Mouse (Mus musculus) forebrain, embryonic 15.5 days (tissue): ENCODE measurements around the gene Hsd3b6. TPM values are rescaled to one million over a fixed set of nuclear protein-coding genes. Genes with fewer than 3 reads are reported as not detected.
"Not testable (repeated sequence)": the region's sequence is repeated elsewhere in the genome, so short reads cannot be mapped to it uniquely, and the experiment has no call there.

Source experiments
- ATAC-seq: fragments of 200-750 bp; cut with Nextera tagmentation; replicated peaks from 2 replicates; pipeline ENCODE4 v1.8.0; 2017; ENCODE audit warnings: mild to moderate bottlenecking, moderate TSS enrichment, moderate library complexity
- H3K27ac ChIP-seq: fragments of 300-500 bp; sonication (generic); replicated peaks from 2 replicates; pipeline ENCODE4 v1.5.1; 2015; ENCODE audit warnings: mild to moderate bottlenecking, inconsistent platforms
- H3K27me3 ChIP-seq: fragments of 300-500 bp; sonication (generic); 2 replicates; pipeline ENCODE4 v1.6.1; 2015; ENCODE audit warnings: inconsistent platforms
- H3K36me3 ChIP-seq: fragments of 300-500 bp; sonication (generic); 2 replicates; pipeline ENCODE4 v1.6.1; 2015; ENCODE audit warnings: mild to moderate bottlenecking, inconsistent platforms
- H3K4me1 ChIP-seq: fragments of 300-500 bp; sonication (generic); 2 replicates; pipeline ENCODE4 v1.6.1; 2015; ENCODE audit warnings: inconsistent platforms
- H3K4me2 ChIP-seq: fragments of 300-500 bp; sonication (generic); replicated peaks from 2 replicates; pipeline ENCODE4 v1.6.1; 2015; ENCODE audit warnings: mild to moderate bottlenecking, inconsistent platforms
- H3K4me3 ChIP-seq: fragments of 300-500 bp; sonication (generic); 2 replicates; pipeline ENCODE4 v1.5.1; 2015; ENCODE audit warnings: mild to moderate bottlenecking, inconsistent platforms
- H3K9ac ChIP-seq: fragments of 300-500 bp; sonication (generic); replicated peaks from 2 replicates; pipeline ENCODE4 v1.6.1; 2015; ENCODE audit warnings: mild to moderate bottlenecking, inconsistent platforms
- H3K9me3 ChIP-seq: fragments of 300-500 bp; sonication (generic); 2 replicates; pipeline ENCODE4 v1.6.1; 2016; ENCODE audit warnings: inconsistent platforms
- WGBS: fragments of 180-500 bp; shearing (Covaris S2); methylation state at CpG from one replicate; pipeline ENCODE4 v1.1.7; 2015; ENCODE audit warnings: mixed read lengths; 5-methylcytosine and 5-hydroxymethylcytosine counted together
- polyA plus RNA-seq: library from polyadenylated mRNA; unstranded; fragments of >200 nt; fragmentation: Nextera tagmentation; extraction: Ambion mirVana; gene quantifications from 2 replicates; pipeline ENCODE4 v1.2.1, GENCODE M21; 2015

Hsd3b6 gene
- polyA plus RNA-seq, 1 experiment from 2014 or later = 0.37 TPM

DNA sequence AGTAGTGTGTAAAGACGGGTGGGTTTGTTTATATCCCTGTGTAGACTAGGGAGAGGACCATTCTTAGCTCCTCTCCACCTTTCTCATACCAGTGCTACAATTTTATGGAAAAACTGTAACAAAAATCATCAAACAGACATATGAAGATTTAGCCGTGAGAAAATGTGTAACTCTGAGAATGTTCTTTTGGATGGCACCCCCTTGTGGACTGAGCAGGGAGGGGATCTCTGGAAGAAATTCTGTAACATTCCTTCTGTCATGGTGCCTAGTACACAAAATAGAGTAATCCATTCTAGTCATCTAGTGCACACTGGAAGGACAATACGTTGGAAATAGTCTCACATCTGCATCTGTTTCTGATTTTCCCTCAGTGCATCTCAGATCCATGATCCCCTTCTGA is 9.2 kb downstream of the Hsd3b6 start:
- not testable (repeated sequence) for H3K27ac ChIP-seq, H3K9me3 ChIP-seq, H3K27me3 ChIP-seq, H3K9ac ChIP-seq, H3K36me3 ChIP-seq, H3K4me3 ChIP-seq, H3K4me2 ChIP-seq, ATAC-seq, H3K4me1 ChIP-seq
- 50% methylated on average over 3 of the region's 3 CpGs for WGBS

DNA sequence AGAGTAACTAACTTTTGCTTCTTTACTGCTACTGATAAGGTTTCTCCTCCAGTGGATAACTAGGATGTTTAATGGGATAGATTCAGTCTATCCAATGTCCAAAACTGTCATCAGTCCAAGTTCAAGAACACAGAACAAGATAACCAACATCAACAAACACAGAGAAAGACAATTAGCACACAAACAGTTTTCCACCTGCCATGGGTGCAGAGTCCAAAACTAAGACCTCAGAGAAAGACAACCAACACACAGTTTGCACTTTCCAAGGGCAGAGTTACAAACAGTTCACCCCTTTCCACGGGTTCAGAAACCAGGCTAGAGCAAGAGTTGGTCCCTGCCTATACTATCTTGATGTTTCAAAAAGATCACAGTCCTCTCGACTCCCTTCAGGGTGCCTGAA is 27.7 kb downstream of the Hsd3b6 start:
- H3K9ac ChIP-seq = no peak overlapping the region
- no peak overlapping the region for H3K27ac ChIP-seq
- H3K27me3 ChIP-seq = no peaks in the 10 kb centered on the region
- H3K9me3 ChIP-seq = no peaks in the 10 kb centered on the region
- no peak overlapping the region for H3K4me3 ChIP-seq
- no peak overlapping the region for H3K4me2 ChIP-seq
- H3K4me1 ChIP-seq = no peaks in the 10 kb centered on the region
- H3K36me3 ChIP-seq = no peaks in the 10 kb centered on the region
- no peak for ATAC-seq
- WGBS = 72% methylated on average over 2 of the region's 2 CpGs

DNA sequence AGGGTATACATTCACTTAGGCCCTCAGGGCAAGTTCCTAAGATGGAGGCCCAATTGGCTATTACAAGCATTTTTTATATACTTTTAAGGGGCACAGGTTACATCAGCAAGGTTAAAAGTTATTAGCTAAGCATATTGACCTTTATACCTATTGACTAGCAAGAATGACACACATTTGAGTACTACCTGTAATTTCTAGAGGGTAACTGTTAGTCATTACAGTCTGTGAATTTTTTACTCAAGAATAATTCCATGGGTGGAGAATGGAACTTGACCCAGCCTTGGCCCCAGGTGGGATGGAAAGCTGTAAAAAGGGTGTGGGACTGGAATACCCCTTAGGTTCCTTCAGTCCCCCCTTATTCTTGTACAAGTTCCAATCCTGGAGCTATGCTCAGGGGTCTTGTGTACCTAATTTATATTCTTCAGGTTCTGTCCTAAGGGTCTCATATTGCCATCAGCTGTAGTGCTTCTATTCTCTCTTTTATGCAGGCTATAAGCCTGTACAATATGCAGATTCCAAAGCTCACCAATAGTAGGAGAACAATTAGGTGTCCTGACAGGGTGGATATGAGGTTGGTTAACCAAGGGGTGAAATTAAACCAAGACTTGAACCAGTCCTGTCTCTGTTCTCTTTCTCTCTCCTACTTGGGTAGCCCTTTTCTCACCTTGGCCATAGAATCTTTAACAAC is 31.9 kb downstream of the Hsd3b6 start:
- Histone ChIP-seq H3K27me3 (no peaks in the 10 kb centered on the region), H3K27ac (no peak overlapping the region), H3K36me3 (no peaks in the 10 kb centered on the region), H3K4me3 (no peak overlapping the region), H3K9me3 (no peaks in the 10 kb centered on the region), H3K4me2 (no peak overlapping the region), H3K4me1 (no peaks in the 10 kb centered on the region), H3K9ac (no peak overlapping the region)
- no peak for ATAC-seq

DNA sequence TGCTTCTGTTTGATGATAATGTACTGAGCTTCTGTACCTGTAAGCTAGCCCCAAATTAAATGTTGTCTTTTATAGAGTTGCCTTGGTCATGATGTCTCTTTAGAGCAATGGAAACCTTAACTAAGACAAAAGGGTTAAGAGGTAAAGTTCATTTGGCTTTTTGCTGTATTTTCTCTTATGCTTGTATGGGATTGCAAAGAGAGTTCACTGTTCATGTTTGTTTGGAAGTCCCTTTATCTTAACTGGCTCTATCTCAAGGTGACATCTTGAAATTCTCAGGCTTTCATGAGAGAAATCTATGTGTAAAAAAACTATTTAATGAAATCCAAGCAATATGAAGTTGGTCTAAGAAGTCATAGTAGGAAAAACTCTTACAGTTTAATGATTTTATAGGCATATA is 33.3 kb downstream of the Hsd3b6 start:
- Histone ChIP-seq H3K9me3 (no peaks in the 10 kb centered on the region), H3K9ac (no peak overlapping the region), H3K27me3 (no peaks in the 10 kb centered on the region), H3K4me2 (no peak overlapping the region), H3K4me3 (no peak overlapping the region), H3K36me3 (no peaks in the 10 kb centered on the region), H3K4me1 (no peaks in the 10 kb centered on the region), H3K27ac (no peak overlapping the region)
- ATAC-seq = no peak

DNA sequence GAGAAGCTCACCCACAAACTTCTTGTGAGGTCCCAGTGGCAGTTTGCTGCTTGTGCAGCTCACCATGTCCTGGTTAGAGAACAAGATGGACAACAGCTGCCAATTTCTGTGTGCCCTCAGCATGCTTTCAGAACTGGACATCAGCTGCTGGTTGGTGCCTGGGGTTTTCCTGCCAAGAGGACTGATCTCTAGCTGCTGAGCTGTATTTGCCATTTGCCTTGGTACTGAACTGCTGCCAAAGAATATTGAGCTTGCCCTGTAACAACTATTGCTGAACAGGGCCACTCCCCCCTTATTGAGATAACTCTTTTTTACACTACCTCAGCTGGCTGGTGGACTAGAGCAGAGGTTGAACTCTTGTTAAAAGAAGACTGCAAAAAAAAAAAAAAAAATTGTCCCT is 50.1 kb downstream of the Hsd3b6 start:
- Histone ChIP-seq H3K9ac (no peak overlapping the region), H3K27me3 (no peaks in the 10 kb centered on the region), H3K4me3 (no peak overlapping the region), H3K4me2 (no peak overlapping the region), H3K36me3 (no peaks in the 10 kb centered on the region), H3K27ac (no peak overlapping the region), H3K9me3 (no peaks in the 10 kb centered on the region), H3K4me1 (no peaks in the 10 kb centered on the region)
- no peak for ATAC-seq

DNA sequence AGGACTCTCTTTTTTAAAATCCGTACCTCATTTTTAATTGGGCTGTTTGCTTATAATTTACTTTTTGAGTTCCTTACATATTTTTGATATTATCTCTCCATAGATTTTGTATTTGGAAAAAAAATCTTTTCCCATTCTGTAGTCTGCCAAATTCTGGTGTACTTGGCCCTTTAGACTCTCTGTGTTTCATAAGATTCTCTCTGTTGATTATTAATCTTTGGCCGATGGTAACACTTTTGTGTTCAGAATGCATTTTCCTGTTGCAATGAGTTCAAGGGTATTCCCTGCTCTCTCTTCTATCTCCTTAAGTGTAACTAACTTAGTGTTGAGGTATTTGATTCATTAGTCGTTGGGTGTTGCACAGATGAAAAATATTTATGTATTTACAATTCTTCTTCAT is 57.4 kb downstream of the Hsd3b6 start:
- Histone ChIP-seq H3K27ac (no peak overlapping the region), H3K4me2 (no peak overlapping the region), H3K9me3 (no peaks in the 10 kb centered on the region), H3K4me1 (no peaks in the 10 kb centered on the region), H3K9ac (no peak overlapping the region), H3K36me3 (no peaks in the 10 kb centered on the region), H3K27me3 (no peaks in the 10 kb centered on the region), H3K4me3 (no peak overlapping the region)
- no peak for ATAC-seq
- 89% methylated on average over 3 of the region's 3 CpGs for WGBS

Other genes with a start within 250 kb of the Hsd3b6 start
- not detected in 2 replicates for gene Gm10681, start 225.6 kb downstream of the Hsd3b6 start, polyA plus RNA-seq
- gene Hsd3b5, start 184.2 kb downstream of the Hsd3b6 start, polyA plus RNA-seq = not detected in 2 replicates
- gene Hsd3b2, start 89.9 kb downstream of the Hsd3b6 start, polyA plus RNA-seq = not detected in 2 replicates
- 0.31 and 0.50 TPM in 2 replicates for gene Hsd3b3, start 51.3 kb downstream of the Hsd3b6 start, polyA plus RNA-seq
- 0.10 TPM in 1 of 2 replicates, not detected in the other for gene Hsd3b1, start 45.4 kb upstream of the Hsd3b6 start, polyA plus RNA-seq
- gene Hao2, start 78.8 kb upstream of the Hsd3b6 start, polyA plus RNA-seq = 0.20 TPM in 1 of 2 replicates, not detected in the other